Mouse (Mus musculus): ENCODE results near the gene Cntln.

DNA sequence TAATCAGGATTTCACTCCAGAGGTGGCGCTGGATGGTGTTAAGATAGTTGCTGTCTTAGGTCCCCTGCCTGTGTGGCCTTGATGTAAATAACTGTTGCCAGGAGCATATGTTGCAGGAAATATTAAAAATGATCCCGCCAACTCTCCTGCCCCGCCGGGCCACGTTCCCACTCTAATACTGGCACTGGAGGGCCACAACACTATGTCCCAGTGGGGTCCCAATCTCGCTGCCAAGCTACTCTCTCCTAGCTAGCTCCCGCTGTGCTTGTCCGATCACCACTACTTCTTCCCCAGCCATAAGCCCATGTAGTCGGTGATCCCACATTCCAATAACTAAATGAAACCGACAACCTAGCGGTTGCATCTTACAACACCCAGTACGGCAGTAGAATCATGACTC, 283.9 kb downstream of the Cntln start:
- TF ChIP-seq CTCF (IDR thresholded peaks at IDR 0.05; ENCODE audit: borderline replicate concordance, control insufficient read depth, extremely low read depth, insufficient read depth, low read length, poor library complexity) (no peak), POLR2A (IDR thresholded peaks at IDR 0.05; ENCODE audit: control insufficient read depth, extremely low read depth, insufficient read depth, low read length, poor library complexity) (no peak)

Measured in thymus, adult 2 months (tissue).